Mouse (Mus musculus) myocyte (in vitro differentiated cells): ENCODE data around the gene Spef1.

ENCODE experiments used
- E2F4 ChIP-seq: IDR thresholded peaks from one replicate; pipeline ENCODE4 v1.6.1; 2011; ENCODE audit warnings: mild to moderate bottlenecking, control low read depth, moderate library complexity; ENCODE audit not compliant: insufficient read depth
- MAX ChIP-seq: IDR thresholded peaks from one replicate; pipeline ENCODE4 v1.6.1; 2011; ENCODE audit warnings: low read depth, mild to moderate bottlenecking, control low read depth
- MYOD1 ChIP-seq, 3 experiments: IDR thresholded peaks; one replicate each; pipeline ENCODE4 v1.6.1; 2011; ENCODE audit warnings: control low read depth in 2 of 3, low read depth in 2 of 3, mild to moderate bottlenecking in 2 of 3, moderate library complexity in 1 of 3; ENCODE audit not compliant: insufficient read length in 2 of 3, control insufficient read depth in 1 of 3
- POLR2A ChIP-seq: IDR thresholded peaks from one replicate; pipeline ENCODE4 v1.6.1; 2011; ENCODE audit warnings: low read depth, mild to moderate bottlenecking, control low read depth, moderate library complexity; ENCODE audit not compliant: insufficient read length
- POLR2AphosphoS2 ChIP-seq: IDR thresholded peaks from one replicate; pipeline ENCODE4 v1.6.1; 2011; ENCODE audit warnings: low read depth, control low read depth; ENCODE audit not compliant: insufficient read length
- REST ChIP-seq: IDR thresholded peaks from one replicate; pipeline ENCODE4 v1.6.1; 2011; ENCODE audit warnings: mild to moderate bottlenecking, control low read depth, moderate library complexity; ENCODE audit not compliant: insufficient read depth, insufficient read length
- SRF ChIP-seq: IDR thresholded peaks from one replicate; pipeline ENCODE4 v1.6.1; 2011; ENCODE audit warnings: low read depth; ENCODE audit not compliant: control insufficient read depth, insufficient read length
- TCF12 ChIP-seq: IDR thresholded peaks from one replicate; pipeline ENCODE4 v1.6.1; 2011; ENCODE audit warnings: mild to moderate bottlenecking, control low read depth; ENCODE audit not compliant: poor library complexity, insufficient read depth, severe bottlenecking
- TCF3 ChIP-seq: IDR thresholded peaks from one replicate; pipeline ENCODE4 v1.6.1; 2011; ENCODE audit warnings: low read depth, control low read depth; ENCODE audit not compliant: insufficient read length
- USF1 ChIP-seq: IDR thresholded peaks from one replicate; pipeline ENCODE4 v1.6.1; 2011; ENCODE audit warnings: low read depth, mild to moderate bottlenecking, control low read depth, moderate library complexity

- TF ChIP-seq POLR2A: no peak
- no peak for TF ChIP-seq MYOD1 (IDR thresholded peaks at IDR 0.05; ENCODE audit: control insufficient read depth in 1 of 3, insufficient read length in 2 of 3, low read depth in 2 of 3)
- peak; percentile 5 for TF ChIP-seq USF1
- no peak for TF ChIP-seq TCF3
- TF ChIP-seq REST: no peak
- no peak for TF ChIP-seq TCF12
- peak; percentile 47 for TF ChIP-seq POLR2AphosphoS2
- TF ChIP-seq MAX: no peak
- TF ChIP-seq SRF: no peak
- no peak for TF ChIP-seq E2F4
These were observed 9.2 kb downstream of the Spef1 start for GRCm38 (mm10) chr2:131177932-131178331.
